Mouse (Mus musculus) MEL (cell line): ENCODE measurements around the gene Klk10.

Experiments
- CTCF ChIP-seq, 3 experiments: IDR thresholded peaks in 2 of 3; conservative IDR thresholded peaks in 1 of 3; 2 replicates each; pipeline ENCODE4 v1.5.1; 2011 to 2012; ENCODE audit warnings: low read length in 3 of 3, low read depth in 2 of 3, mild to moderate bottlenecking in 2 of 3, improper control_type of control experiment in 1 of 3, inconsistent platforms in 1 of 3, mixed read lengths in 1 of 3, moderate library complexity in 1 of 3; ENCODE audit not compliant: control insufficient read depth in 1 of 3, insufficient read depth in 1 of 3, poor library complexity in 1 of 3, severe bottlenecking in 1 of 3
- ETS1 ChIP-seq: IDR thresholded peaks from 2 replicates; pipeline ENCODE4 v1.6.1; 2012; ENCODE audit warnings: low read depth, mild to moderate bottlenecking, inconsistent platforms, low read length, improper control_type of control experiment, moderate library complexity
- GATA1 ChIP-seq: IDR thresholded peaks from 2 replicates; pipeline ENCODE4 v1.6.1; 2011; ENCODE audit warnings: low read depth, low read length, improper control_type of control experiment
- JUND ChIP-seq: IDR thresholded peaks from 2 replicates; pipeline ENCODE4 v1.6.1; 2011; ENCODE audit warnings: low read depth, mild to moderate bottlenecking, improper control_type of control experiment, low read length
- MYC ChIP-seq: IDR thresholded peaks from 2 replicates; pipeline ENCODE4 v1.6.1; 2011; ENCODE audit warnings: low read depth, mild to moderate bottlenecking, low read length, improper control_type of control experiment, moderate library complexity
- NRF1 ChIP-seq: IDR thresholded peaks from 2 replicates; pipeline ENCODE4 v1.6.1; 2014; ENCODE audit warnings: low read depth, mild to moderate bottlenecking, inconsistent platforms, low read length, improper control_type of control experiment, moderate library complexity; ENCODE audit not compliant: poor library complexity, insufficient read depth, severe bottlenecking
- POLR2A ChIP-seq, 2 experiments: IDR thresholded peaks; 2 replicates each; pipeline ENCODE4 v1.6.1; 2011 to 2012; ENCODE audit warnings: low read length in 2 of 2, mild to moderate bottlenecking in 2 of 2, control low read depth in 1 of 2, improper control_type of control experiment in 1 of 2, low read depth in 1 of 2, moderate library complexity in 1 of 2; ENCODE audit not compliant: control insufficient read depth in 1 of 2, insufficient read depth in 1 of 2, poor library complexity in 1 of 2

DNA sequence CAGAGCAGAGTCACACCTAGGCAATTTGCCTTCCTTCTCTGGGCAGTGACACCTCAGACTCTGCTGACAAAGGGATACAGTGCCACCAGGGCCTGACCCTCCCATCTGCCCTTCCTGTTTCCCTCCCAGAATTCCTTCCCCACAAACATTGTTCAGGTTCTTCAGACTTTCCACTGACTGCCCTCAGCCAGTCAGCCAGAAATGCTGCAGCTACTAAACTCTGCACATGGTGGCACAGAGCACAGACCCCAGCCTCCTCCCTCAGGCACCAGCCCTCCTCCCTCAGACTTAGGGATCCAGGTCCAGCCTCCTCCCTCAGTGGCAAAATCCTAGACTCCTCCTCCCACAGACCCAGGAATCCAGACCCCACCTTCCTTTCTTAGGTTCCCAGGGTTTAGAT is 35.9 kb downstream of the Klk10 start:
- TF ChIP-seq POLR2A (IDR thresholded peaks at IDR 0.05; ENCODE audit: control insufficient read depth in 1 of 2, insufficient read depth in 1 of 2, low read depth in 1 of 2, low read length in 2 of 2, poor library complexity in 1 of 2): no peak
- TF ChIP-seq GATA1: no peak
- no peak for TF ChIP-seq JUND
- no peak for TF ChIP-seq NRF1
- no peak for TF ChIP-seq MYC
- no peak for TF ChIP-seq CTCF (IDR thresholded peaks at IDR 0.05 in 2 of 3, conservative IDR thresholded peaks at IDR 0.05 in 1 of 3; ENCODE audit: control insufficient read depth in 1 of 3, insufficient read depth in 1 of 3, low read depth in 2 of 3, low read length in 3 of 3, poor library complexity in 1 of 3, severe bottlenecking in 1 of 3)
- TF ChIP-seq ETS1: no peak
